Mouse (Mus musculus) liver, embryonic 16.5 days (tissue): Measurements from ENCODE around the gene Lrrfip2. TPM values are rescaled to one million over a fixed set of nuclear protein-coding genes. Genes with fewer than 3 reads are reported as not detected.

Experiments used
- ATAC-seq: fragments of 200-750 bp; cut with Nextera tagmentation; 2 replicates; pipeline ENCODE4 v1.8.0; 2017; ENCODE audit warnings: low read depth, mild to moderate bottlenecking, moderate number of reproducible peaks, moderate library complexity
- H3K27ac ChIP-seq: fragments of 300-500 bp; sonication (generic); 2 replicates; pipeline ENCODE4 v1.5.1; 2014; ENCODE audit warnings: mild to moderate bottlenecking, low read length
- H3K27me3 ChIP-seq: fragments of 300-500 bp; sonication (generic); 2 replicates; pipeline ENCODE4 v1.6.1; 2014; ENCODE audit warnings: low read depth, low read length, mixed read lengths; ENCODE audit not compliant: control insufficient read depth, insufficient read depth
- H3K36me3 ChIP-seq: fragments of 300-500 bp; sonication (generic); 2 replicates; pipeline ENCODE4 v1.6.1; 2014; ENCODE audit warnings: mild to moderate bottlenecking; ENCODE audit not compliant: control insufficient read depth, insufficient read depth
- H3K4me1 ChIP-seq: fragments of 300-500 bp; sonication (generic); 2 replicates; pipeline ENCODE4 v1.6.1; 2014; ENCODE audit warnings: low read depth, low read length, mixed read lengths; ENCODE audit not compliant: control insufficient read depth
- H3K4me2 ChIP-seq: fragments of 300-500 bp; sonication (generic); 2 replicates; pipeline ENCODE4 v1.6.1; 2014; ENCODE audit warnings: low read depth, low read length, mixed read lengths
- H3K4me3 ChIP-seq: fragments of 300-500 bp; sonication (generic); 2 replicates; pipeline ENCODE4 v1.5.1; 2014; ENCODE audit warnings: low read depth, mild to moderate bottlenecking, low read length
- H3K9ac ChIP-seq: fragments of 300-500 bp; sonication (generic); 2 replicates; pipeline ENCODE4 v1.6.1; 2014; ENCODE audit warnings: low read depth, low read length
- H3K9me3 ChIP-seq: fragments of 300-500 bp; sonication (generic); replicated peaks from 2 replicates; pipeline ENCODE4 v1.6.1; 2016; ENCODE audit warnings: low read length; ENCODE audit not compliant: control insufficient read depth
- WGBS: fragments of 180-500 bp; shearing (Covaris S2); extraction: QIAGEN DNeasy Blood & Tissue Kit; methylation state at CpG from one replicate; pipeline ENCODE4 v1.1.7; 2014; ENCODE audit not compliant: insufficient replicate concordance; 5-methylcytosine and 5-hydroxymethylcytosine counted together
- polyA plus RNA-seq: library from polyadenylated mRNA; unstranded; fragments of >200 nt; fragmentation: Nextera tagmentation; extraction: Ambion mirVana; gene quantifications from 2 replicates; pipeline ENCODE4 v1.2.1, GENCODE M21; 2015

The Lrrfip2 gene
- polyA plus RNA-seq, 1 experiment from 2014 or later = 16.2 TPM

GRCm38 (mm10) chr9:111100406-111100805 is 17.0 kb upstream of the Lrrfip2 start:
- WGBS = 82% methylated on average over 3 of the region's 3 CpGs
- Histone ChIP-seq H3K4me3 (no peak overlapping the region), H3K36me3 (no peaks in the 10 kb centered on the region), H3K4me2 (no peak overlapping the region), H3K4me1 (no peaks in the 10 kb centered on the region), H3K9me3 (no peaks in the 10 kb centered on the region), H3K9ac (no peak overlapping the region), H3K27ac (no peak overlapping the region), H3K27me3 (no peaks in the 10 kb centered on the region)
- peak; percentile 51; the same call in 1 of the 2 replicates for ATAC-seq

GRCm38 (mm10) chr9:111103293-111103692 is 14.1 kb upstream of the Lrrfip2 start:
- 62% methylated on average over 5 of the region's 5 CpGs for WGBS
- Histone ChIP-seq H3K36me3 (no peaks in the 10 kb centered on the region), H3K27me3 (no peaks in the 10 kb centered on the region), H3K9ac (no peak overlapping the region), H3K4me1 (no peaks in the 10 kb centered on the region), H3K27ac (no peak overlapping the region), H3K4me2 (no peak overlapping the region), H3K9me3 (no peaks in the 10 kb centered on the region), H3K4me3 (no peak overlapping the region)
- ATAC-seq = no peak

- no peak overlapping the region for H3K4me2 ChIP-seq
- H3K4me1 ChIP-seq = no peaks in the 10 kb centered on the region
- no peaks in the 10 kb centered on the region for H3K27me3 ChIP-seq
- H3K9me3 ChIP-seq = no peaks in the 10 kb centered on the region
- ATAC-seq = no peak
- WGBS = 78% methylated on average over 5 of the region's 5 CpGs
- no peak overlapping the region for H3K27ac ChIP-seq
- H3K9ac ChIP-seq = no peak overlapping the region
- no peak overlapping the region for H3K4me3 ChIP-seq
- H3K36me3 ChIP-seq = no peaks in the 10 kb centered on the region
Observed at GRCm38 (mm10) chr9:111103893-111104292, 13.5 kb upstream of the Lrrfip2 start.

- H3K27me3 ChIP-seq = no peaks in the 10 kb centered on the region
- H3K36me3 ChIP-seq = no peaks in the 10 kb centered on the region
- no peak for ATAC-seq
- H3K9me3 ChIP-seq = no peaks in the 10 kb centered on the region
- no peaks in the 10 kb centered on the region for H3K4me1 ChIP-seq
- no peak overlapping the region for H3K4me2 ChIP-seq
- 35% methylated on average over 3 of the region's 3 CpGs for WGBS
- no peak overlapping the region for H3K4me3 ChIP-seq
- H3K27ac ChIP-seq = no peak overlapping the region
- H3K9ac ChIP-seq = no peak overlapping the region
Observed at GRCm38 (mm10) chr9:111107863-111108262, 9.5 kb upstream of the Lrrfip2 start.

- 1% methylated on average over 56 of the region's 56 CpGs for WGBS
- H3K4me2 ChIP-seq = peak overlapping the region; percentile 91
- peak overlapping the region; percentile 97 for H3K4me3 ChIP-seq
- peaks cover 20% of the 10 kb centered on the region for H3K4me1 ChIP-seq
- H3K27ac ChIP-seq = peak overlapping the region; percentile 83
- H3K36me3 ChIP-seq = no peaks in the 10 kb centered on the region
- ATAC-seq = peak; percentile 92
- no peaks in the 10 kb centered on the region for H3K9me3 ChIP-seq
- peak overlapping the region; percentile 81 for H3K9ac ChIP-seq
- no peaks in the 10 kb centered on the region for H3K27me3 ChIP-seq
Observed at GRCm38 (mm10) chr9:111117794-111118251, 431 bp downstream of the Lrrfip2 start.

- Histone ChIP-seq H3K9me3 (no peaks in the 10 kb centered on the region), H3K9ac (peak overlapping the region; percentile 81), H3K4me2 (peak overlapping the region; percentile 91), H3K36me3 (no peaks in the 10 kb centered on the region), H3K27ac (peak overlapping the region; percentile 83), H3K27me3 (no peaks in the 10 kb centered on the region), H3K4me1 (peaks cover 21% of the 10 kb centered on the region), H3K4me3 (peak overlapping the region; percentile 97)
- 0% methylated on average over 48 of the region's 52 CpGs for WGBS
- ATAC-seq = peak; percentile 69
Observed at GRCm38 (mm10) chr9:111118252-111118890, 979 bp downstream of the Lrrfip2 start.

- H3K27ac ChIP-seq = peak overlapping the region; percentile 83
- H3K9ac ChIP-seq = peak overlapping the region; percentile 81
- H3K4me2 ChIP-seq = peak overlapping the region; percentile 91
- H3K36me3 ChIP-seq = no peaks in the 10 kb centered on the region
- WGBS = 5% methylated on average over 17 of the region's 17 CpGs
- H3K4me1 ChIP-seq = peaks cover 24% of the 10 kb centered on the region
- H3K9me3 ChIP-seq = no peaks in the 10 kb centered on the region
- peak; percentile 17; the same call in 1 of the 2 replicates for ATAC-seq
- peak overlapping the region; percentile 97 for H3K4me3 ChIP-seq
- no peaks in the 10 kb centered on the region for H3K27me3 ChIP-seq
Observed at GRCm38 (mm10) chr9:111118891-111119441, 1.6 kb downstream of the Lrrfip2 start.

GRCm38 (mm10) chr9:111122446-111122845 is 5.1 kb downstream of the Lrrfip2 start:
- Histone ChIP-seq H3K4me3 (no peak overlapping the region), H3K4me1 (peaks cover 26% of the 10 kb centered on the region), H3K27me3 (no peaks in the 10 kb centered on the region), H3K9me3 (no peaks in the 10 kb centered on the region), H3K9ac (no peak overlapping the region), H3K4me2 (no peak overlapping the region), H3K36me3 (no peaks in the 10 kb centered on the region), H3K27ac (no peak overlapping the region)
- 17% methylated on average over 5 of the region's 5 CpGs for whole genome bisulfite sequencing
- no peak for ATAC-seq

- Histone ChIP-seq H3K27ac (peak overlapping the region; percentile 13; the same call in 1 of the 2 replicates), H3K9me3 (no peaks in the 10 kb centered on the region), H3K9ac (no peak overlapping the region), H3K27me3 (no peaks in the 10 kb centered on the region), H3K4me3 (no peak overlapping the region), H3K4me2 (no peak overlapping the region), H3K4me1 (peaks cover 24% of the 10 kb centered on the region), H3K36me3 (no peaks in the 10 kb centered on the region)
- 38% methylated on average over 2 of the region's 2 CpGs for WGBS
- ATAC-seq = 0 out of 2 replicates have a peak, but pooled peaks have one; percentile 17
Observed at GRCm38 (mm10) chr9:111123336-111123735, 5.9 kb downstream of the Lrrfip2 start.
